Comparison of ENCODE assay signal across 28 mouse cellular contexts in the genomic region with DNA sequence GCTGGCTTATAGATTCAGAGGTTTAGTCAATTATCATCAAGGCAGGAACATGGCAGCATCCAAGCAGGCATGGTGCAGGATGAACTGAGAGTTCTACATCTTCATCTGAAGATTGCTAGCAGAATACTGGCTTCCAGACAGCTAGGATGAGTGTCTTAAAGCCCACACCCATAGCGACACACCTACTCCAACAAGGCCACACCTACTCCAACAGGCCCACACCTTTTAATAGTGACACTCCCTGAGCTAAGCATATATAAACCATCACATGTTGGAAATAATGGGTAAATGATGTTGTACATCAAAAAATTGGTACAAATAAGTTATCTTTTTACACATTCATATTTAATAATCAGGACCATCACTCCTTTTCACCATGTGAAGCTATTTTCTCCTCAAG.
"Had no signal": no experiment of that assay in that cellular context is flagged by ENCODE, and none has a peak within 500 bp of the region (broad histone marks: within the 10 kb centered on the region; RNA-seq: fewer than 3 reads in every experiment).

No protein-coding gene starts in this region.

- H3K4me3 ChIP-seq: left cerebral cortex, adult 2 months; limb, embryonic 10.5 days; limb, embryonic 12.5 days; limb, embryonic 13.5 days; limb, embryonic 15.5 days; liver, embryonic 15.5 days; lung, embryonic 15.5 days; megakaryocyte, embryonic 14.5 days; midbrain, embryonic 10.5 days; midbrain, embryonic 12.5 days; midbrain, embryonic 13.5 days; midbrain, embryonic 15.5 days; myocyte; neural tube, embryonic 12.5 days had no signal

- H3K4me2 ChIP-seq: limb, embryonic 12.5 days; limb, embryonic 13.5 days; limb, embryonic 15.5 days; liver, embryonic 15.5 days; lung, embryonic 14.5 days; lung, embryonic 15.5 days; midbrain, embryonic 11.5 days; midbrain, embryonic 12.5 days; midbrain, embryonic 13.5 days; midbrain, embryonic 15.5 days; neural tube, embryonic 12.5 days had no signal

- H3K36me3 ChIP-seq: limb, embryonic 10.5 days; limb, embryonic 12.5 days; limb, embryonic 13.5 days; limb, embryonic 15.5 days; liver, embryonic 15.5 days; lung, embryonic 15.5 days; midbrain, embryonic 10.5 days; midbrain, embryonic 12.5 days; midbrain, embryonic 13.5 days; midbrain, embryonic 15.5 days; neural tube, embryonic 12.5 days had no signal

- H3K9ac ChIP-seq: limb, embryonic 12.5 days; limb, embryonic 13.5 days; limb, embryonic 15.5 days; liver, embryonic 14.5 days; liver, embryonic 15.5 days; lung, embryonic 14.5 days; lung, embryonic 15.5 days; midbrain, embryonic 12.5 days; midbrain, embryonic 13.5 days; midbrain, embryonic 15.5 days; neural tube, embryonic 12.5 days had no signal

- ATAC-seq: lung, postnatal 0 days; midbrain, embryonic 13.5 days; midbrain, embryonic 15.5 days; midbrain, embryonic 16.5 days had no signal

- DNase-seq: left cerebral cortex, postnatal 4 days; lung, adult 18-20 months; lung, adult 2 months; lung, embryonic 14.5 days; lung, postnatal 10 days; lung, postnatal 14 days; lung, postnatal 36 days; lung, postnatal 4 days; midbrain, embryonic 14.5 days had no signal

- H3K4me1 ChIP-seq: limb, embryonic 10.5 days; limb, embryonic 12.5 days; limb, embryonic 13.5 days; limb, embryonic 15.5 days; liver, embryonic 15.5 days; lung, embryonic 15.5 days; midbrain, embryonic 10.5 days; midbrain, embryonic 12.5 days; midbrain, embryonic 13.5 days; midbrain, embryonic 15.5 days; neural tube, embryonic 12.5 days had no signal

- H3K27ac ChIP-seq: left cerebral cortex, adult 2 months; limb, embryonic 10.5 days; limb, embryonic 12.5 days; limb, embryonic 13.5 days; limb, embryonic 15.5 days; liver, embryonic 14.5 days; liver, embryonic 15.5 days; lung, embryonic 15.5 days; macrophage; midbrain, embryonic 10.5 days; midbrain, embryonic 12.5 days; midbrain, embryonic 13.5 days; midbrain, embryonic 15.5 days; neural tube, embryonic 12.5 days had no signal

- H3K9me3 ChIP-seq: limb, embryonic 10.5 days; limb, embryonic 12.5 days; limb, embryonic 13.5 days; limb, embryonic 15.5 days; liver, embryonic 15.5 days; lung, embryonic 15.5 days; megakaryocyte, embryonic 14.5 days; midbrain, embryonic 10.5 days; midbrain, embryonic 12.5 days; midbrain, embryonic 13.5 days; midbrain, embryonic 15.5 days; neural tube, embryonic 12.5 days had no signal

- H3K27me3 ChIP-seq: limb, embryonic 12.5 days; limb, embryonic 13.5 days; limb, embryonic 15.5 days; liver, embryonic 15.5 days; lung, embryonic 15.5 days; midbrain, embryonic 12.5 days; midbrain, embryonic 13.5 days; midbrain, embryonic 15.5 days; neural tube, embryonic 12.5 days had no signal
